Mouse (Mus musculus): ENCODE results near the gene Mgll.

The Mgll gene

GRCm38 (mm10) chr6:88800191-88800590 lies 76.0 kb downstream of the Mgll start:
- no peak for DNase-seq (ENCODE audit: low read depth, low spot score)

- DNase-seq (ENCODE audit: low read depth, low spot score) = no peak
Observed at GRCm38 (mm10) chr6:88800735-88801134, 76.5 kb downstream of the Mgll start.

GRCm38 (mm10) chr6:88803051-88803450 lies 78.8 kb downstream of the Mgll start:
- DNase-seq (ENCODE audit: low read depth, low spot score) = no peak

- no peak for DNase-seq (ENCODE audit: low read depth, low spot score)
Observed at GRCm38 (mm10) chr6:88803957-88804695, 79.9 kb downstream of the Mgll start.

- DNase-seq (ENCODE audit: low read depth, low spot score) = no peak
Observed at GRCm38 (mm10) chr6:88804966-88805577, 80.9 kb downstream of the Mgll start.

GRCm38 (mm10) chr6:88809091-88810037 lies 85.2 kb downstream of the Mgll start:
- DNase-seq (ENCODE audit: low read depth, low spot score) = no peak

GRCm38 (mm10) chr6:88810291-88810690 lies 86.1 kb downstream of the Mgll start:
- DNase-seq (ENCODE audit: low read depth, low spot score) = no peak

- no peak for DNase-seq (ENCODE audit: low read depth, low spot score)
Observed at GRCm38 (mm10) chr6:88811396-88811795, 87.2 kb downstream of the Mgll start.

- DNase-seq (ENCODE audit: low read depth, low spot score) = no peak
Observed at GRCm38 (mm10) chr6:88811880-88812400, 87.7 kb downstream of the Mgll start.

GRCm38 (mm10) chr6:88812886-88813285 lies 88.7 kb downstream of the Mgll start:
- DNase-seq (ENCODE audit: low read depth, low spot score) = no peak

GRCm38 (mm10) chr6:88813832-88814231 lies 89.6 kb downstream of the Mgll start:
- no peak for DNase-seq (ENCODE audit: low read depth, low spot score)

GRCm38 (mm10) chr6:88815036-88815435 lies 90.8 kb downstream of the Mgll start:
- no peak for DNase-seq (ENCODE audit: low read depth, low spot score)

- DNase-seq (ENCODE audit: low read depth, low spot score) = no peak
Observed at GRCm38 (mm10) chr6:88815489-88815888, 91.3 kb downstream of the Mgll start.

GRCm38 (mm10) chr6:88816913-88817312 lies 92.7 kb downstream of the Mgll start:
- no peak for DNase-seq (ENCODE audit: low read depth, low spot score)

GRCm38 (mm10) chr6:88820853-88821252 lies 96.6 kb downstream of the Mgll start:
- no peak for DNase-seq (ENCODE audit: low read depth, low spot score)

- DNase-seq (ENCODE audit: low read depth, low spot score) = no peak
Observed at GRCm38 (mm10) chr6:88821294-88821693, 97.1 kb downstream of the Mgll start.

GRCm38 (mm10) chr6:88821901-88822300 lies 97.7 kb downstream of the Mgll start:
- DNase-seq (ENCODE audit: low read depth, low spot score) = peak; percentile 52

GRCm38 (mm10) chr6:88824183-88824582 lies 100.0 kb downstream of the Mgll start:
- no peak for DNase-seq (ENCODE audit: low read depth, low spot score)

- DNase-seq (ENCODE audit: low read depth, low spot score) = no peak
Observed at GRCm38 (mm10) chr6:88826088-88826487, 101.9 kb downstream of the Mgll start.

GRCm38 (mm10) chr6:88826545-88826944 lies 102.3 kb downstream of the Mgll start:
- DNase-seq (ENCODE audit: low read depth, low spot score) = peak; percentile 81

GRCm38 (mm10) chr6:88826965-88827364 lies 102.8 kb downstream of the Mgll start:
- DNase-seq (ENCODE audit: low read depth, low spot score) = no peak
